Mouse (Mus musculus) cerebellum, postnatal 25 days (tissue): ENCODE data around the gene Osgin1.
A peak's percentile ranks its signal among the peaks of the same experiment; 100 is the strongest.

Experiments
- DNase-seq, 2 experiments: peaks; one replicate each; pipeline ENCODE4 v3.0.0; 2021; ENCODE audit warnings: mixed read lengths in 2 of 2

The Osgin1 gene

DNA sequence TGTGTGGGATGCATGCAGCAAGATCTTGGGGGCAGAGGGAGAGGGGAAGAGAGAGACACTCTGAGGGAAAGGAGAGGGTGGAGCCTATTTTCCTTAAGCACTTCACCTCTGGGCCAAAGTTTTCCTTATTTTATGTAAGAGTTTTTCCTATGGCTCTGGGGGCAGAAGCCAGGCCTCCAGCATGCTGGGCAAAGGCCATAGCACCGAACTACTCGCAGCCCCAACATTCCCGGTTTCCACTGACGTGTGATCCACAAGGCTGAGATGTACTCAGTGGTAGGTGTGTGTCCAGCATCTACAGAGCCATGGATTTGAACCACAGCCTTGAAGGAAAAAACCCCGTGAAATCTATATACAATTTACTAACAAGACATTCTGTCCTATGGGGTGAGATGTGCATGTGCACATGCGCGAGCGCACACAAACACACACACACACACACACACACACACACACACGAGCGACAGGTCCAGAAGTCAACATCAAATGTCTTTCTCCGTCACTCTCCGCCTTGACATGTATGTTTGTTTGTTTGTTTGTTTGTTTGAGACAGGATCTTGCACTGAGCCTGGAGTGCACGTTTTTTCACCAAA, at the start of gene Osgin1:
Osgin1 (plus strand) TSS at position 543 of the 593 bp plus-strand sequence.
- DNase-seq, result no peak

GRCm38 (mm10) chr8:119384478-119384877, 49.4 kb upstream of the Osgin1 start:
- peak; percentile 71 to 82 for DNase-seq

DNA sequence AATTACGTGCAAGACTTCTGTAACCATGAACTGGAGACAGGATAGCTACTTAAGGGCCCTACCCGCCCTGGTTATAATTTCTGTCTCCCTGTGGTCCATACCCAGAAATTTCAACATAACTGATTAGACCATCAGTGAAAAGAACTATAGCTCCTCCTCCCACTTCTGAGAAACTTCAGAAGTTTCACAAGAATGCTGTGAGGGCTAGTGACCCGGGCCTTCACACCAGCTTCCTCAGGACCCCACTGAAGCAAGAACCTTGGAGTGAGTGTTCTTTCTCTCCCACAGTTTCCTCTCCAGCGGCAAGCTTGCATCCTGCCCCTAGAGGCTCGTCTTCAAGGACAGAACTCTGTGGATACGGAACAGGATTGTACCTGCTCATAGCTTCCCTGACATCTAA, 48.1 kb upstream of the Osgin1 start:
- no peak for DNase-seq

DNA sequence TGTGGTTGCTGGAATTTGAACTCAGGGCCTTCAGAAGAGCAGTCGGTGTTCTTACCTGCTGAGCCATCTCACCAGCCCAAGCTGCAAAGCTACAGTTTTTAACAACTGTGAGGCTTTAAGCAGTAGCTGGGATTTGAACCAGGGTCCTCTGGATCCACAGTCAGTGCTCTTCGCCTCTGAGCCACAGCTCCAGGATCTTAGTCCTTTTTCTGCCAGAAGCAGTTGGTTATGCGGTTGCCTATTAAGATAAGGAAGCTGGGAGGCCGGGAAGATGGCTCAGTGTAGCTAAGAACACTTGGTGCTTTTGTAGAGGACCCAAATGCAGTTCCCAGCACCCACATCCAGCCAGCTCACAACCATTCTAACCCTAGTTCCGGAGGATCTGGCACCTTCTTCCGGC, 46.9 kb upstream of the Osgin1 start:
- DNase-seq, result no peak

- DNase-seq, result no peak
Observed at GRCm38 (mm10) chr8:119394097-119394496, 39.8 kb upstream of the Osgin1 start.

GRCm38 (mm10) chr8:119394524-119395026, 39.3 kb upstream of the Osgin1 start, which contains the start of gene Mlycd:
Gene Mlycd, plus strand, starts transcription at chr8:119394878.
- DNase-seq, result peak; percentile 94 to 97

DNA sequence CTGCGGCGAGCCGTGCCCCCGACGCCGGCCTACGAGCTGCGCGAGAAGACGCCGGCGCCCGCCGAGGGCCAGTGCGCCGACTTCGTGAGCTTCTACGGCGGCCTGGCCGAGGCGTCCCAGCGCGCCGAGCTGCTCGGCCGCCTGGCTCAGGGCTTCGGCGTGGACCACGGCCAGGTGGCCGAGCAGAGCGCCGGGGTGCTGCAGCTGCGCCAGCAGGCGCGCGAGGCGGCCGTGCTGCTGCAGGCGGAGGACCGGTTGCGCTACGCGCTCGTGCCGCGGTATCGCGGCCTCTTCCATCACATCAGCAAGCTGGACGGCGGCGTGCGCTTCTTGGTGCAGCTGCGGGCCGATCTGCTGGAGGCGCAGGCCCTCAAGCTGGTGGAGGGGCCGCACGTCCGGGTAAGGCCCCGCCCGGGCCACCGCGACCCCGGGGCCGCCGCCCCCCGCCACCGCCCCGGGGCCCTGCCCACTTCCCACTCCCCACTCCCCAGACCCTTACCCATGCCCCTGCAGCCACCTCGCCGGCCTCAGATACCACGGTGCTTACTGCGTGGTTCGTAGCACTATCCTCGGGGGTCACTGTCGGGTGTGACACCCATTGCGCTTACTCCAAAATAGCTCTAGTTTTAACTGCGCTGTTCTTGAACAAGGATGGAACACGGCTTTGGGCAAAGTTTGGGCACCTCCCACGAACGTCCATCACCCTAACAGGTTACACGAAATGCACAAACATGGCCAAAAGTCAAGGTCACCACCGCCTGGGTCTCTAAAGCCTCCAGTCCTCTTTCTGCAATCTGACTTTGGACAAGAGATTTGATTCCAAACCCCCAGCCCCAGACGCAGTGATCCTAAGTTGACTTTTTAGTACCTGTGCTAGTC, 38.6 kb upstream of the Osgin1 start:
- DNase-seq, result no peak

DNA sequence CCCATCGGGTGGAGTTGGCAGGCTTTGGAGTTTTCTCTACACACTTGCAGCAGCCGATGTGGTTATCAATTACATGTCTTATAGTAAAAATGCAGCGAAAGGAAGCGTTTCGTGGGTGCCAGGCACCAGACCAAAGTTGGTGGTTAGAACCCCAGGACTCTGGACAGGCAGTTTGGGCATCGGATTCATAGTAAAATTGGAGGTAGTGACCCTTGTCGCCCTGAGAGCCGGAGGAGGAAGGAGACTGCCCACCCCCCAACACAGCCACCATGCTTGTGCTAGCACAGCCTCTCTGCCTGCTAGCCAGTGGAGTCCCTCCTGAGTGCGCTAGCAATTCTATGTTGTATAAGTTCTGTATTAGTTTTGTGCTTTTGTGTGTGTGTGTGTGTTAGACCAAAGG, 35.4 kb upstream of the Osgin1 start:
- no peak for DNase-seq

DNA sequence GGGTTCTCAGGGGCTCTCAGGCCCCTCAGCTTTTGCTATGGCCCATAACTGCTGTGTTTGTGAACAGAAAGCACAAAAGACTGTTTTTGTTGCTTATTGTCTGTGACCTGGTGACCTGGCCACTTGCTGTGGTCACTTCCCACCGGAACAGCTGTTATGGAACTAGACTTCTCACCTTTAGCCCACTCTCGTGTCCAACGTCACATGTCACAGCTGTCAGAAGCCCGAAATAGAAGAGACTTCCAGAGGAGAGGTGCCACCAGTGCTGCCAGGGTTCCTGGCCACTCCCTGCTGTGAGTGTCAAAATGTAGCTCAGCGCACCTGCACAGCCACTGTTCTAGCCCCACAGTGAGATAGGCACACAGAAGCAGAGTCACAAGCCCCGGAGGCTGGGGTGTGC, 34.7 kb upstream of the Osgin1 start:
- DNase-seq, result no peak

GRCm38 (mm10) chr8:119400122-119400671, 33.7 kb upstream of the Osgin1 start:
- DNase-seq, result no peak

DNA sequence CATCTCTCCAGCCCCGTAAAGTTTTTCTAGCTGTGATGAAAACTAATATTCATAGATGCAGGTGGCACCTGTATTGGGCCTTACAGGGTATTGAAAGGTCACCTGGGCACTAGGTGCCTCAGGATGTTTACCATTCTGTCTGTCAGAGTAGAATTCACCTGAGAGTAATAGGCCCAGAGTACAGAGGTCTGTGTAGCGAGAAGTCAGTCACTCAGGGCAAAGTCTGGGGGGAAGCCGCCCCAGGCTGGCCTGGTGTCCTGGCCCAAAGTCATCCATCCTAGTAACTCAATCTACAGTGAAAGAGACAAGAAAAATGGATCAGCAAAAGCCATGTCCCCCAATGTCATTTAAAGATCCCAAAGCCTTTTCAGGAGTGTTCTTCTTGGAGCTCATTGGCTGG, 33.0 kb upstream of the Osgin1 start:
- DNase-seq, result no peak

GRCm38 (mm10) chr8:119403912-119404311, 30.0 kb upstream of the Osgin1 start:
- DNase-seq, result no peak

GRCm38 (mm10) chr8:119404648-119405047, 29.3 kb upstream of the Osgin1 start:
- DNase-seq, result no peak

DNA sequence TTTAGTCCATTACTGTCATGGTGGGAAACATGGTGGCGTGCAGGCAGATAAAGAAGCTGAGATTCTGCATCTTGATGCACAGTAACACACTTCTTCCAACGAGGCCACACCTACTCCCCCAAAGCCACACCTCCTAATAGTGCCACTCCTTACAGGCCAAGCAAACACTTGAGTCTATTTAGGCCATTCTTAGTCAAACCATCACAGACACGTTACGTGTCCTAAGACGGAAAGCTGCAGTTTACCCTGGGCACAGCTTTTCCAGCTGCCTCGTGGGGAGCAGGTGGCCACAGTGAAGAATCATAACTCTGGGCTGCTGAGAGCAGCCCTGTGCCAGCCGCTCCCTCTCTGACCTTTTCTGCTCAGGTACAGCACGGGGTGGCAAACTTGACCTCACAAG, 25.6 kb upstream of the Osgin1 start:
- DNase-seq, result no peak

DNA sequence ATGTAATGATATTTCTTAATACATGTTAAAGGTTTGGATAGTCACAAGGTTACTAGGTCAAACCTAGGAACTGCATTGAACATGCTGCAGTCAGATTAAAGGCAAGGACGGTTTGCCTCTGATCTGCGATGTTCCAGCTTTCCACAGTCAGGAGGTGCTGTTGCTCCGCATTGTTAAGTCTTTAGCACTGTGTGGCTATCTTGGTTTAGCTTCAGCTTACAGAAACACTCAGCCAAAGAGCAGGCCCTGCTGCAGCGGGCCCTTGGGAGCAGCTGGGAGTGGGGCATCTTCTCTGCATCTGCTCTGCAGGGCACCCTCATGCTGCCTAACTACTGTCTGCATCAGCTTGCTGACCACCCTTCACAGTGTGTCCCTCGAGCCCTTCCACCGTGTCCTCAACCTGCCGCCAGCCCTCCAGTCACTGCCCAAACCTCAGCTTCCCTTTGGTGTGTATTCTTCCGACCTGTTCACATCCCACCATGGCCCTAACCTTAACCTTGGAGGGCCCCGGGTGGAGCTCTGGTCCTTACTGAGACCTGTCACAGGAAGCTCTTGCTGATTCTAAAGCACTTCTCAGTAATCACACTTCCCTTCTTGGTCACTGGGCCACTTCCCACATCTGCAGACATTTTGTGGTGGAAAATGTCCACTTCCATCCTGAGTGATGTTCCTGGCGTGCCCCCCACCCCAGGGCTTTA, 21.7 kb upstream of the Osgin1 start:
- DNase-seq, result no peak

DNA sequence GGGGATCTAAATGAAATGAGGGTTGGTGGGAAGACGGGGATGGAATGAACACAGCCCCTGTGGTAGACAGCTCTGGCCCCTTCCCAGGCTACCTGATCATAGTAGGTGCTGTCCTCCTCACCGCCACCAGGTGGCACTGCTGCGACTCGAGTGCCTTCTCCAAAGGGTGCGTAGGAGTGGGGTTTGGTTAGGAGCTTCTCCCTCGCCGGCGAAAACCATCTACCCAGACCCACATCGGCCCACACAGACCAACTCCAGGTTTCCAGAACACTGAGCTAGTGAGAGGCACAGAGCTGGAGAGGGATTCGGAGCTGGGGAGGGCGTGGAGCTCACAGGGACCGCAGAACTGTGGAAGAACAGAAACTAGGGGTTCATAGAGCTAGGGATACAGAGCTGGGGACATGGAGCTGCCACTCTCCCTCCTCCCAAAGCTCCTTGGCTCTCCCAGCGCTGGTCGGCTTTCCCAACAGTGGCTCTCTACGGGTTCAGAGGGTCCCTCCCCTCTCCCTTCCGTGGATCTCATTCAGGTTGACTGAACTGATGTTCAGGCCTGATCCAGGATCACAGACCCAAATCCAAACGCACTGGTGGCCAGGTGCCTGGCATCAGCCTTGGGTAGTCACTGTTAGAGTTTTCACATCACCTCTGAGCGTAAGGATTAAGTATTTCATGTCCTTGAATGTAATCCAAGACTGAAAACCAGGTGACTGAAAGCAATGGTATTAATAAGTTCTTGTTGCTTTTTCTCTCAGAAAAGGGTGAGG, 21.0 kb upstream of the Osgin1 start:
- DNase-seq, result peak; percentile 83 to 89

DNA sequence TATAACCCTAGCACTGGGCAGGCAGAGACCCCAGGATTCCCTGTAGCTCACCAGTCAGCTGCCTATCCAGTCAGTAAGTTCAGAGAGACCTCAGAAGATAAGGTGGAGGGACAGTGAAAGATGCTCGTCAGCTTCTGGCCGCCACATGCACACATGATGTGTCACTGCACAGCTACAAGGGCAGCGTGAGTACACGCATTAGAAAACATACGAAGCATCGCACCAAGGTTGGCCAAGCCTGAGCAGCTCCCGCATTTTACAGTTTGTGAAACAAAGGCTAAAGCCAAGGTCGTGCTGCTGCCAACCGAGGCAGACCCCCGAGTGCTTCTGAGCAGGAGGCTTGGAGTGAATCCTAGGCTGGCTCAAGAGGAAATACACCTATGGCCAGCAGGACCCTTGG, 20.3 kb upstream of the Osgin1 start:
- DNase-seq, result no peak

DNA sequence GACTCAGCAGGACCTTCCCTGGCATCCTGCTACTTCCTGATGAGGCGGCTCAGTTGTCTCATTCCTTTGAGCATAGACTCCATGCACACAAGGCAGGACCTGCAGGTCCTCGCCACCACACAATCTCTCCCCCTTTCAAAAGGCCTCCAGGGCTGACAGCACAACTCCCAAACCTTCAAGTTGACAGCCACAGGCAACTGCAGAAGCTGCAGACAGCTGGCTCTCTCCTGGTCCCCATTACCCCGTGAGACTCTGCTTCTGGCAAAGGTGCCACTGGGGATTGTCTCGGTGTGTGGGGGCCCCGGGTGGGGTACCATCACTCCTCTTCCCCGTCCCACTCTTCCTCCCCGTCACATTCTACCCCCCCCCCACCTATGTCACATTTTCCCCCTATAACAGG, 13.6 kb upstream of the Osgin1 start:
- DNase-seq, result no peak

DNA sequence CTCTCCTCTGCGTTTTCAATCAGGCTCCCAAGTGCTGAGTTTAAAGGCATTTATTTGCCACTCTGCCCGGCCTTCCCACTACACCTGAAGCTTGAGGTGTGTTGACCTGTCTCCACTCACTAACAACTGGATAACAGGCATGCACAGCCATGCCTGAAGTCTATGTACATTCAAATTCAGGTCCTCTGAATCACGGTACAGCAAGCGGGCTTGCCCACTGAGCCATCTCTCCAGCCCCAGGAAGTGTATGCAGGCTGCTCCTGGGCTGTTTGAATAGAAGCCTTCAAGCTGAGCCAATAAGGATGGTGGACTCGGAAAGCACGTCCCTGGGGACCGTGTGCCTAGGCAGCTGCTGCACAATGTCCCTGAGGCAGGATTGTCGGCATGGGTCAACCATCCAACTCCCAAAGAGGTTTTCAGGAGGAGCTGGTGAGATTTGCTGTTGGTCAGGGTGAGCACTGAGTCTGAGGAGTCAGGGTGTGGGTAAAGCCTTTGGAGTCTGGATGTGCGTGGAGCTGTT, 12.3 kb upstream of the Osgin1 start:
- DNase-seq, result no peak

GRCm38 (mm10) chr8:119422123-119422711, 11.7 kb upstream of the Osgin1 start:
- peak; percentile 52 to 57 for DNase-seq

DNA sequence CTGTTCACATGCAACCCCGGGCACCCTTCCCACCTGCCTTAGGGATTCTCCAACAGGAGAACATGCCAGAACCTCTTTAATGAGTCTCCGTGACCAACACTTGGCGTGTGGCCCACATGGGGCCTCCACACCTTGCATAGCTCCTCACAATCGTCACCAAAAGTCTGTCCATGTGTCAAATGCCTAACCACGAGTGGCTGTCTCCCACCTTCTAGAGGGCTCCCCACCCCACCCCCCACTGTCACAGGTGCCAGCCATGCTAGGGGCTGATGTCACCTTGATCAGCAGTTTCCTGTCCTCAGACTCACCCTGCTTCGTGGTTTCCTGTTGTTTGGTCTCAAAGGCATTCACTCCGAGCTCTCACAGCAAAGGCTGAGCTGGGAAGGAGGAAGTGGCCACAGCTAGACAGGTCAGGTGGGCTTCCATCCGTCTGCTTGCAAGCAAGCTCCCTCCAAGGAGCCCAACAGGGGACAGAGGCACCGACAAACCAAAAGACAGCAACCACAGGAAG, 10.2 kb upstream of the Osgin1 start:
- peak in 1 of 2 experiments; percentile 64 for DNase-seq
